Mouse (Mus musculus) heart, embryonic 13.5 days (tissue): ENCODE data around the gene Cep85l. TPM values are rescaled to one million over a fixed set of nuclear protein-coding genes. Genes with fewer than 3 reads are reported as not detected.
A peak's percentile ranks its signal among the peaks of the same experiment; 100 is the strongest.

ENCODE experiments used
- ATAC-seq: fragments of 200-750 bp; cut with Nextera tagmentation; 2 replicates; pipeline ENCODE4 v1.8.0; 2017; ENCODE audit warnings: moderate TSS enrichment; ENCODE audit not compliant: insufficient number of reproducible peaks, low FRiP score, low TSS enrichment; ENCODE audit errors: extremely low read depth
- H3K27ac ChIP-seq: fragments of 300-500 bp; sonication (generic); replicated peaks from 2 replicates; pipeline ENCODE4 v1.5.1; 2015; ENCODE audit warnings: moderate library complexity, mild to moderate bottlenecking, inconsistent platforms
- H3K27me3 ChIP-seq: fragments of 300-500 bp; sonication (generic); replicated peaks from 2 replicates; pipeline ENCODE4 v1.6.1; 2015; ENCODE audit warnings: mild to moderate bottlenecking, inconsistent platforms
- H3K36me3 ChIP-seq: fragments of 300-500 bp; sonication (generic); 2 replicates; pipeline ENCODE4 v1.6.1; 2015; ENCODE audit warnings: mild to moderate bottlenecking, inconsistent platforms
- H3K4me1 ChIP-seq: fragments of 300-500 bp; sonication (generic); 2 replicates; pipeline ENCODE4 v1.6.1; 2015; ENCODE audit warnings: inconsistent platforms
- H3K4me2 ChIP-seq: fragments of 300-500 bp; sonication (generic); 2 replicates; pipeline ENCODE4 v1.6.1; 2015; ENCODE audit warnings: inconsistent platforms, mild to moderate bottlenecking, moderate library complexity
- H3K4me3 ChIP-seq: fragments of 300-500 bp; sonication (generic); 2 replicates; pipeline ENCODE4 v1.5.1; 2015; ENCODE audit warnings: moderate library complexity, mild to moderate bottlenecking, inconsistent platforms
- H3K9ac ChIP-seq: fragments of 300-500 bp; sonication (generic); 2 replicates; pipeline ENCODE4 v1.6.1; 2015; ENCODE audit warnings: inconsistent platforms, mild to moderate bottlenecking, moderate library complexity
- H3K9me3 ChIP-seq: fragments of 300-500 bp; sonication (generic); 2 replicates; pipeline ENCODE4 v1.6.1; 2016; ENCODE audit warnings: inconsistent platforms
- WGBS: fragments of 180-500 bp; shearing (Covaris S2); methylation state at CpG from one replicate; pipeline ENCODE4 v1.1.7; 2015; ENCODE audit warnings: mixed read lengths; 5-methylcytosine and 5-hydroxymethylcytosine counted together
- polyA plus RNA-seq: library from polyadenylated mRNA; unstranded; fragments of >200 nt; fragmentation: Nextera tagmentation; extraction: Ambion mirVana; gene quantifications from 2 replicates; pipeline ENCODE4 v1.2.1, GENCODE M21; 2015

The Cep85l gene
- polyA plus RNA-seq, 1 experiment from 2014 or later: 3.6 TPM

DNA sequence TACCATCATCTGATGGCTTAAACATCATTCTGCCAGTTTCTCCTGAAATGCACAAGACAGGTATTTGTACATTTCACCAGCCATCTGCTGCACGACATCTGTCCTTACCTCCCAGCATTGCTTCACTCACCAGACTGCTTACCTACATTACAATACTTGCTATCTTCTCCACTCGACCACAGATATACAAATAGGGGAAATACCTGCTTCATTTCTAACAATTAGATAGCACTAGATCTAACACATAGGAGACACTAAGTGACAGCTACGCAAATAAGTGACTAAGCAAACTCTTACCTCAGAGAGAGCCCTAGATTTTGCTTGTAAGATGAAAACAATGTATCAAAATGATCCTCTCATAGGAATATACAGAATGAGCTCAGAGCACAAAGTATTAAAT, 26.1 kb downstream of the Cep85l start:
- Histone ChIP-seq H3K9me3 (no peaks in the 10 kb centered on the region), H3K27me3 (no peaks in the 10 kb centered on the region), H3K9ac (no peak overlapping the region), H3K36me3 (peaks cover 37% of the 10 kb centered on the region), H3K4me1 (no peaks in the 10 kb centered on the region), H3K4me3 (no peak overlapping the region), H3K27ac (no peak overlapping the region), H3K4me2 (no peak overlapping the region)
- 76% methylated on average over 3 of the region's 3 CpGs for WGBS
- ATAC-seq: no peak

DNA sequence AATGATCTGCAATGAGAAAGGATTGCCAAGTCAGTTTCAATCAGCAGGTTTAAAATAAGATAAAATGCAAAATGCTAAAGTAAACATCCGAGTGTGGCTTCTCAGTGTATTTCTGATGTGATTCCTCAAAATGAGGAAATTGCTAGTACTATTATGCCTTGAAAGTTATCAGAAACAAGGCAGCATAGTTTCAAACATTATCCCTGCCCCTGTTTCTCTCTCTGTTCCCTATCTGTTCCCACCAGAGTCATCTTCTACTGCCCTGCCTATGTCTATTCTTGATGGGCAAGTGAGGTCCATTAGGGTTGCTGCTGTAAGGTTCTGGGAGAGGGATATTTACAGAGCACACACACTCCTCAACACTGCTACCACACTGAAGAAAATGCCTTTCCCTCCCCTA, 30.5 kb downstream of the Cep85l start:
- H3K4me2 ChIP-seq: no peak overlapping the region
- H3K4me3 ChIP-seq: no peak overlapping the region
- no peaks in the 10 kb centered on the region for H3K27me3 ChIP-seq
- no peak for ATAC-seq
- WGBS: 69% methylated on average over 1 of the region's 1 CpGs
- H3K4me1 ChIP-seq: 0 out of 2 replicates have a peak, but pooled peaks cover 2% of the 10 kb centered on the region
- peaks cover 25% of the 10 kb centered on the region for H3K36me3 ChIP-seq
- H3K9me3 ChIP-seq: no peaks in the 10 kb centered on the region
- H3K9ac ChIP-seq: no peak overlapping the region
- no peak overlapping the region for H3K27ac ChIP-seq

DNA sequence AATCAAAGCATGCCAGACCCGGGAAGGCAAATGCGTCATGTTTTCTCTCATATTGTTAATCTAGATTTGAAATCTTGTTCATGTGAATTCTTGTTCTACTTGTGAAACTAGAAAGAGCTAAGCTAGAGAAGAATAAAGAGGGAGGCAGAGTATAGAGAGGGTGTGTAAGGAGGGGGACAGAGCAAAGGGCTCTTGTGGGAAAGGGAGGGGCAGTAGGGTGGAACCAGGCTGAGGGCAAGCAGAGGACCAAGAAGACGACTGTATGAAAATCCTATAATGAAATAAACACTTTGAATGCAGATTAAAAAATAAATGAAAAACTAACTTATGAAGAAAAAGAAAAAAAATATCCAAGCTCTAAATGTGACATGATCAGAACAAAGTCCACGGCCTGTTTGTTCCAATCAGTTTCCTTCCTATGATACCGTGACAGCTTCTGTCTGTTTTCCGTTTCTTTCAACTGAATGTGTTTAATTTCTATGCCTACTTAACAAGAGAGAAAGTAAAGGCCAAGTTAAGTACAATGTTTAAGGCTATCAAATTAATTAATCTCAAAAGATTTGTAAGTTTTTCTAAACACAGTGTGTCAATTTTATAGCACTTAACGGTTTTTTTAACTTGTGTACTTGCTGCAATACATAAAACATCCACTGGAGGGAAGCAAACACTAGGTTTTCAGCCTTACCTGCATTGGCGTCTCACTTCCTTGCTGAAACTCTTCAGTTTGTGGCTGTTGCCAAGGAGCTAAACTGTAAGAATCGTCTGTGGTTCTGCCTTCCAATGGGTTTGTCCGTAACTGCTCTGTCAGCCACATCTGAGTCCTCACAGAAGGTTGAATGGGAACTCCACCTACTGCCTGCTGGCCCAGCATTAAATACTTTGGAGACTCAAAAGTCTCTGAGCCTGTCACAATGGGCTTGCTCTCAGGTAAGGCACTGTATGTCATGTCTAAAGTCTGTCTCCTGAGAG, 31.7 kb downstream of the Cep85l start:
- Histone ChIP-seq H3K4me1 (peaks cover 9% of the 10 kb centered on the region), H3K27me3 (no peaks in the 10 kb centered on the region), H3K9ac (no peak overlapping the region), H3K9me3 (no peaks in the 10 kb centered on the region), H3K27ac (no peak overlapping the region; the same call in 1 of the 2 replicates), H3K36me3 (peaks cover 34% of the 10 kb centered on the region), H3K4me3 (no peak overlapping the region), H3K4me2 (no peak overlapping the region)
- ATAC-seq: no peak
- 50% methylated on average over 10 of the region's 10 CpGs for WGBS

DNA sequence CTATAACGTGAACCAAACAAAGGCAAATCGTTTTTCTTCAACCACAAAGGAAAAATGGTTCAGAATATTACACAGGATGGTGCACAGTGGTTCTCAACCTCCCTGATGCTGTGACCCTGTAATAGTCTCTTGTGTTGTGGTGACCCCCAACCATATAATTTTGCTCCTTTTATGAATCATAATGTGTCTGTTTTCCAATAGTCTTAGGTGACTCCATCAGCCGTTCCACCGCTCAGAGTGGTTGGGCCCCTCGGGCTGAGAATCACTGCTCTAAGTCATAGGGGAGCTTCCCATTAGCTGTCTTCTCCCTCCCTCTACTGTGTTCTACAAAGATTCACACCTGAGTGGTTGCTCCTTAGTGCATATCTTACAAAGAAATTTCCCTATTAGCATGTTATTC, 32.8 kb downstream of the Cep85l start:
- H3K27ac ChIP-seq: no peak overlapping the region
- ATAC-seq: no peak

DNA sequence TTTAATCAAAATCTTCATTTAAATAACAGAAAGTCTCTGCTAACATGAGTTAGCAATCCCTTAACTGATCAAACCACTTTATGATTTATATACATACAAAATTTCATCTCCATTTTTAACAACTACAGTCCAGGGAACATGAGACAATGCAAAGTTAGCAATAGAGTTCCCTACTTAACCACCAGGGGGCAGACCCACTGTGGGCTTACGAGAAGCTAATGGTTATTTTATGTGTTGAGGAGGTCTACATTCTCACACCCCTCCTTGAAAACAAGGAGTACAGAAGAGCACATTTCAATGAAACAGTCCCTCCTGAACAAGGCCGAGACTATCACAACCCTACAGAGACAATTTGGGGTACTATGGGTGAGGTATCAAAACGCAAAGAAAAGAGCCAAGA, 33.2 kb downstream of the Cep85l start:
- Histone ChIP-seq H3K27ac (no peak overlapping the region), H3K9ac (no peak overlapping the region), H3K9me3 (no peaks in the 10 kb centered on the region), H3K27me3 (no peaks in the 10 kb centered on the region), H3K36me3 (peaks cover 39% of the 10 kb centered on the region), H3K4me2 (no peak overlapping the region), H3K4me3 (no peak overlapping the region), H3K4me1 (peaks cover 9% of the 10 kb centered on the region)
- ATAC-seq: 0 out of 2 replicates have a peak, but pooled peaks have one; percentile 28
- 38% methylated on average over 3 of the region's 3 CpGs for WGBS

More for the DNA sequence above, 32.8 kb downstream of the Cep85l start:
- H3K36me3 ChIP-seq: peaks cover 39% of the 10 kb centered on the region
- WGBS: 74% methylated on average over 5 of the region's 5 CpGs
- no peaks in the 10 kb centered on the region for H3K27me3 ChIP-seq
- no peak overlapping the region for H3K4me3 ChIP-seq
- H3K4me1 ChIP-seq: peaks cover 9% of the 10 kb centered on the region
- H3K9me3 ChIP-seq: no peaks in the 10 kb centered on the region
- no peak overlapping the region for H3K4me2 ChIP-seq
- H3K9ac ChIP-seq: no peak overlapping the region

DNA sequence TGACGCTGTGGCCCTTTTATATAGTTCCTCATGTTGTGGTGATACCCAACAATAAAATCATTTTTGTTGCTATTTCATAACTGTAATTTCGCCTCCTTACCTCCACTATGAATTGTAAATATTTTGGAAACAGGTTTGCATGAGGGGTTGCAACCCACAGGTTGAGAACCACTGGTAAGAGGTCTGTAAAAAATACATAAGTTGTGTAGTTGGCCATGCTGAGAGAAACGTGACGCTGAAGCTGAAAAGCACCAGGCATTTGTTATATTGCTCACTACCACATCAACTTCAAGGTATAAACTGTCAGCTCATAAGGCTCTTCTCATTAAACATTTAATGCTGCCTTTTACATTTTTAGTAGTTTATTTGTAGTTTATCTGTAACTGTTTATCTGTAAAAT, 34.2 kb downstream of the Cep85l start:
- Histone ChIP-seq H3K9ac (no peak overlapping the region; the same call in 1 of the 2 replicates), H3K4me3 (no peak overlapping the region)

DNA sequence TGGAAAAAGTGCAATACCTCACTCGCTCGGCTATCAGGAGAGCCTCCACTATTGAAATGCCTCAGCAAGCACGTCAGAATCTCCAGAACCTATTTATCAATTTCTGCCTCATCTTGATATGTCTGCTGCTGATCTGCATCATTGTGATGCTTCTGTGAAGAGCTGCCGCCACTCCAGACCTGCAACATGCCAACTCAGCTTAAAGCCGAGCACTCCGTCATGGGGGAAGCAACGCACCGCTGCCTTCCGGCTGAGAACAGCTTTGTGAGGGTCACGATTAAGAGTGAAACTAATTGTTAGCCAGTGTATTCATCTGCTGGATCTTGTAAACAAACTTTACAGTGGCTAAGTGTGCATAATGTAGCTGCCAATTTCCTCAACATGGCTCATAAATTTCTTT, 35.9 kb downstream of the Cep85l start:
- 34% methylated on average over 10 of the region's 10 CpGs for WGBS
- peak overlapping the region; percentile 84 for H3K27ac ChIP-seq
- H3K4me1 ChIP-seq: peaks cover 9% of the 10 kb centered on the region
- H3K9me3 ChIP-seq: no peaks in the 10 kb centered on the region
- peaks cover 30% of the 10 kb centered on the region for H3K36me3 ChIP-seq
- ATAC-seq: no peak
- H3K4me2 ChIP-seq: peak overlapping the region; percentile 65
- peak overlapping the region; percentile 60 for H3K4me3 ChIP-seq
- H3K27me3 ChIP-seq: no peaks in the 10 kb centered on the region
- peak overlapping the region; percentile 83 for H3K9ac ChIP-seq

More for the DNA sequence above, 34.2 kb downstream of the Cep85l start:
- Histone ChIP-seq H3K4me2 (no peak overlapping the region), H3K4me1 (peaks cover 9% of the 10 kb centered on the region), H3K36me3 (peaks cover 39% of the 10 kb centered on the region), H3K9me3 (no peaks in the 10 kb centered on the region), H3K27me3 (no peaks in the 10 kb centered on the region), H3K27ac (peak overlapping the region; percentile 48)
- 71% methylated on average over 4 of the region's 4 CpGs for WGBS
- ATAC-seq: no peak

DNA sequence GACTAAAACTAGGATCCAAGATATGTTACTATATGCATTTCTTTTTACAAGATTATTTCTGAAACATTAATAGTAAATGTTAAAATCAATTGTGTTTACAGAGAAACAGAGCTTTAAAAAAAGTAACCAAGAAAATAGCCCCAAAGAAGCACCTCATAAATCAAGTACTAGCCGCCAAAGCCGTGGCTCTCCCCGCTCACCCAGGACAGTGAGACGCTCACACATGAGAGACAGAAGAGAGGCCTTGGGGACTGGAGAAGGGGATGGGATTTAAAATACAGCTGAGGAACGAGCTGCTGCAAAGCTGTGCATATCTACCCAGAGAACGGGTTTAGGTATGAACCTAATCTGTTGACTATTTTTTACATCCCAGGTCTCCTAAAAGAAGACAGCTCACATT, 36.4 kb downstream of the Cep85l start:
- Histone ChIP-seq H3K36me3 (peaks cover 26% of the 10 kb centered on the region), H3K4me1 (peaks cover 7% of the 10 kb centered on the region), H3K9ac (peak overlapping the region; percentile 83), H3K4me3 (peak overlapping the region; percentile 60), H3K9me3 (no peaks in the 10 kb centered on the region), H3K27ac (peak overlapping the region; percentile 84), H3K4me2 (peak overlapping the region; percentile 65), H3K27me3 (no peaks in the 10 kb centered on the region)
- no peak for ATAC-seq
- WGBS: 26% methylated on average over 6 of the region's 6 CpGs

DNA sequence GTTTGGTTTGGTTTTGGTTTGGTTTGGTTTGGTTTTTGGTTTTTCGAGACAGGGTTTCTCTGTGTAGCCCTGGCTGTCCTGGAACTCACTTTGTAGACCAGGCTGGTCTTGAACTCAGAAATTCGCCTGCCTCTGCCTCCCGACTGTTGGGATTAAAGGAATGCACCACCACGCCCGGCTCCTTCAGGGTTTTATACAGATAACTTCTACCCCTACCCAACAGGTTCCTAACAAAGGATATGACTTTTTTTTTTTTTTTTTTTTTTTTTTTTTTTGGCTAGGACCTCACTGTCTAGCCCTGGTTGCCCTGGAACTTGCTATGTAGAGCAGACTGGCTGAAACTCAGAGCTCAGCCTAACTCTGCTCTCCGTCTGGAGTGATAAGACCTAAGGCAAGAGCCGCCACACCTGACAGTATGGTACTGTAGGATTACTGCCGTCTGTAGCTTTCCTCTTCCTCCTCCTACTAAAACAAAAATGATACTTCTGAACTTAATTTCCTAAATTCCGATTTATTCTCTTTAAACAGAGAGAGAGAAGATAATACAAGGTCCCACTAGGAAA, 37.5 kb downstream of the Cep85l start:
- Histone ChIP-seq H3K4me1 (peaks cover 7% of the 10 kb centered on the region), H3K27ac (peak overlapping the region; percentile 86), H3K4me2 (peak overlapping the region; percentile 65), H3K9ac (peak overlapping the region; percentile 83), H3K36me3 (peaks cover 25% of the 10 kb centered on the region), H3K4me3 (peak overlapping the region; percentile 60), H3K9me3 (no peaks in the 10 kb centered on the region), H3K27me3 (no peaks in the 10 kb centered on the region)
- WGBS: 46% methylated on average over 9 of the region's 9 CpGs
- ATAC-seq: no peak

DNA sequence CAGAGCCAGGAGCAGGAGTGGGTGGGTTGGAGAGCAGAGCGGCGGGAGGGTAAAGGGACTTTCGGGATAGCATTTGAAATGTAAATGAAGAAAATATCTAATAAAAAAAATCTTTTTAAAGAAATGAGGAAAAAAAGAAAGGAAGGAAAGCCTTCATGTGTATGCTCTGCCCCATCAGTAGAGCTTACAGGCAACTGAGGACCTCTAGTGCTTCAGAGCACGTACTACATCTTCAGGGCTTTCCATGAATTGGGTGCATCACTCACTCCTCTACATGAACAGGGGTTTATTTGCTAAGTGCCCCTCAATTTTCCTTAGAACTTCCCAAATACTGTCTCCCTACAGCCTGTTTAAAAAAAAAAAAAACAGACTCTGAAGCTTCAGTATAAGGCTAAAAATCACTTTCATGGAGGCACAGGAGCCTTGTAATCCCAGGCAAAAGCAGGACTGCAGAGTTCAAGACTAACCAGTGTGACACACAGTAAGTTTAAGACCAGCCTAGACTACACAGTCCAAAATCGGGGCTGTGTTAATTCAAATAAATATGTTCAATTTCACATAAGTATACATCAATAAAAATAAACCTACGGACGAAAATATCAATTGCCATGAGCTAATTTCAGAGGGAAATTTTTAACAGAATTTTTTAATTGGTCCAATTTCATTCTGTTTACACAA, 38.3 kb downstream of the Cep85l start:
- H3K27me3 ChIP-seq: no peaks in the 10 kb centered on the region
- H3K9ac ChIP-seq: peak overlapping the region; percentile 83
- peaks cover 11% of the 10 kb centered on the region for H3K4me1 ChIP-seq
- peaks cover 23% of the 10 kb centered on the region for H3K36me3 ChIP-seq
- H3K27ac ChIP-seq: peak overlapping the region; percentile 86
- H3K9me3 ChIP-seq: no peaks in the 10 kb centered on the region
- peak overlapping the region; percentile 65 for H3K4me2 ChIP-seq
- no peak for ATAC-seq
- H3K4me3 ChIP-seq: peak overlapping the region; percentile 60
- WGBS: 53% methylated on average over 7 of the region's 7 CpGs

DNA sequence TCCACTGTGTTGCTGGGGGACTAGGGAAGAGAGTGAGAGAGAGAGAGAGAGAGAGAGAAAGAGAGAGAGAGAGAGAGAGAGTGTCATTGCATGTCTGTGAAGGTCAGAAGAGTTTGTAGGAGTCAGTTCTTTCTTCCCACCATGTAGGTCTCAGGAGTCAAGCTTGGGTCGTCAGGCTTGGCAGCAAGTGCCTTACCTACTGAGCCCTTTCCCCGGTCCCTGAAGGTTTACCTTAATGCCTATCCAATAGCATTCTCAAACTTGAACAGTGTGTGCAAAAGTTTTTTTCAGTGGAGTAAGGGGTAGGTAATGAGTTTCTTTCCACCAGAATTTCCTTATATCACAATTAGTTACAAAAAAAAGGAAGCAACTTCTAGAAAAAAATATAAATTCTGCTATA, 40.7 kb downstream of the Cep85l start:
- ATAC-seq: no peak
- H3K9ac ChIP-seq: peak overlapping the region; percentile 88
- no peaks in the 10 kb centered on the region for H3K9me3 ChIP-seq
- peak overlapping the region; percentile 36 for H3K4me2 ChIP-seq
- no peaks in the 10 kb centered on the region for H3K27me3 ChIP-seq
- 36% methylated on average over 2 of the region's 2 CpGs for WGBS
- H3K27ac ChIP-seq: peak overlapping the region; percentile 95
- H3K4me3 ChIP-seq: peak overlapping the region; percentile 60
- peaks cover 34% of the 10 kb centered on the region for H3K4me1 ChIP-seq
- peaks cover 12% of the 10 kb centered on the region; the same call in 1 of the 2 replicates for H3K36me3 ChIP-seq
